Mouse (Mus musculus) c-Kit-positive CD71-positive TER-119-negative erythroid progenitor cells, embryonic 14.5 days (primary cell): ENCODE results near the gene Kcnh7.

Experiments used
- DNase-seq: peaks from one replicate; pipeline ENCODE4 v3.0.0-alpha.2; 2013; ENCODE audit warnings: low read depth

Kcnh7 gene

DNA sequence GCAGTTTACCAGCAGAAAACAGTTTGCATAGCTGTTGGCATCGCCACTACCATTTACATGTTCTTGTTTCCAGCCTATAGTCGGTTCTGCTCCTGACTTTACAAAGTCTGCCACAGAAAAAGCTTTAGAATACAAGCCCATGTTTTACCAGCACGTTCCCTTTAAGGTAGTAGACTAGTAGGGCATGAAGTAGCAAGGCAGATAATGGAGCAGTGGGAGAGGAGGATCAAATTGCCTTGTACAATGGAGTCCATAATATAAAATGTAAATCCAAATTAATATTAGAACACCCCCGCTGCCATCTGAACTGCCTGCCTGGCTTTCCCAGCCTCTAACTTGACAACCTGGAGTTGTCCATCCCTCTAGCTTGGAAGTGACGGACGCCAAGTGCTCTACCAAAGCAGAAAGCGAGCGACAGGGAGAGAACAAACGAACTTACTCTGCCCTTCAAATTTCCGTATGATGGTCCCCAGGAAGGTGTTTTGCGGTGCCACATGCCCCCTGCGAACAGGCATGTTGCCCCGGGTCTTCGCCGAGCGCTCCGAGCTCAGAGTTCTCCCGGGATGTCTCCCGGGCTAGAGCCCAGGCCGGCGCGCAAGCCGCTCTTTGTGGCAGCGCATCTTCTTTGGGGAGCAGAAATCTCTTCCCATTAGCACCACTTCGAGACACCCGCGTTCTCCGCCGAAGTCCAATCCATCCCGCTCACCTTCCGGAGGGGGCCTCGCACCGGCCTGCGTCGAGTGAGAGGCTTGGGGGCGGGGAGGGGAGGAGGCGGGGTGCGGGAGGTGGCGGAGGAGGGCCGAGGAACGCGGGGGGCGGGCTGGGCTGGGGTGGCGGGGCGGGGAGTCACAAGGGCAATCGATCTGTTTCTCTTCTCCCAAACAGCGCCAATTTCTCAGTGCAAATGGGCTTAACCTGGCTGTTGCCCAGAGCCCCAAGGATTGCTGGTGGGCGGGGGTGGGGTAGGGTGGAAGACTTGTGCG, at the start of gene Kcnh7:
Kcnh7 (minus strand) TSS at position 725 of the 983 bp plus-strand sequence.
- no peak for DNase-seq

DNA sequence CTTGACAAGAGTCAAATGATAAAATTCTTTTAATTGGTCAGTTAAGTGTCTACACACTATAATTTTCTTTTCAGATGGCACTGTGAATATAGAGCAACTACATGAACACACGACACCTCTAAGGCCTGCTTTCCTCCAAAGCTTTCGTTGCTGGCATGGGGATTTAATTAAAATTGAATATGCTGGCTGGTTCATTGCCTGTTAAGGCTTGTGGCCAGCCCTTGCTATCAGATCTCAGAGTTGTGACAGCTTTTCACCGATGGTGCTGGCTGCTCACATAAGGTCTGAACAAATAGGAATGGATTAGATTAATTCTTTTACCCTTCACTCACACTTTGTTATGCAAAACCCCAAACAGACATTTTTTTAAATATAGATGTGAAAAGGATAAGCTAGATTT, 23.3 kb upstream of the Kcnh7 start:
- no peak for DNase-seq

GRCm38 (mm10) chr2:63186014-63186413, 1.9 kb upstream of the Kcnh7 start:
- peak; percentile 1 for DNase-seq

DNA sequence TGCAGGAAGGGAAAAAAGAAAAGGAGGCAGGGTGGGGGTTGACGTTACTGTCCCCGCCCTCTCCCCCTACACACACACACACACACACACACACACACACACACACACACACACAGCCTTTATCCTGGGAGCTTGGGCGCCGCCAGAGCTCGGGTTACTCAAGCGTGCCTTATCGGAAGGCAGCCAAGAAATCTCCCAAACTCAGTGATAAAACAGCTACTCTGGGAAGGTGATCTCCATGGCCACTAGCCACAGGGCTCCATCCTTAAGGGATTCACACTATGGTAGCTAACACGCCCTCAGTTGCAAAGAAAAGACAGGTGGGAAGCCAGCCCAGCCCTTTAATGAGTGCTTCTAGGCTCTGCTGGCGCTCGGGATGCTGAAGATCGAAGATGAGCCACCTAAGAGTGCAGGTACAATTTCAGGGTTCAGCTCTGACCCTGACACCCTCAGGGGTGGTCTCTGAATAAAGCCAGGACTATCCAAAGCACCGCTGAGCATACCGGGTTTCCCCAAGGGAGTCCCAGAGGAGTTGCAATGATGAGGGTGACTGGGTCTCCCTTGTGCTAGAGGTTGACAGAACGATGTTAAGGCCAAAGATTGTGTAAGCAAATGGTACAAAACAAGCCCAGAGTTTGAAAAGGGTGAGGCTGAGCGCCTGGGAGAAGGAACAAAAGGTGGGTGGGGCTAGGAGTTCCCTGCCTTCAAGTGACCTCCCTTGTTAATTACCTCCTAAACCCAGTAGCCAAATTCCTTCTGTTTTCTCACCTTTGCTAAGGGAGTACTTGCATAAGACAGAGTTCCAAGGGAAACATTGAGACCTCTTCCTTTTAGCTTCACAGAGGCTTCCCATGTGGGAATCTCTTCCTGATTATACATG, 704 bp upstream of the Kcnh7 start:
- DNase-seq = no peak

GRCm38 (mm10) chr2:63153701-63154100, 30.4 kb downstream of the Kcnh7 start:
- DNase-seq = no peak

DNA sequence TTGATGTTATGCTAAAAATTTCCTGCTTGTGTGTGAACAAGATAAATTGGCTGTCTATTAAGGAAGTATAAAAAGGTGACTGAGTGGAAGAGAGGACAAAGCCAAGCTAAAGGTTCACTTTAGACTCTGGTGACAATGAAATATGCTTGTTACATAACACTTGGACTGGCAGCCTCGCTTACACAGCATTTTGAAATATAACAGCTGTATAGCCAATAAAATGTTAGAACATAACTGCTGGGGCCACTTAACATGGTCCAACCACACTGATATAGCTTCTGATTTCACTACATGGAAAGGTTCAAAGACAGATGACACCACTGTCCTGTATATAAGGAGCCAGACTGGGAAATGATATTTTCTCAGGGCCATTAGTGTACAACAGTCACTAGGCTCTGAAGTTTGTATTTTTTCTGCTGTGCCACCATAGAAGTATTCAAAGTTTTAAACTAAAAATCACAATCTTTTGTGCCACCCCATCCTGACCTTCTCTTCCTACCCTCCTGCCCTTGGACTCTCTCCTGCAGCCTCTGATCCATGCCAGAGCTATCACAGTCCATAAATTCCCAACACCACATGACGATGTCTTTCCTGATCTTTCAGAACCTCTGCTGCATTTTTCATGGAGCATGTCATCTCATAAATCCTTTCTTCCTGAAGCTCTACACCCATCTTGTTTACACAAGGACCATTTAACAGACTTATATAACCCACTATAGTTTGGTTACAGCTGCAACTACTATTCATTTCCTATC, 56.1 kb downstream of the Kcnh7 start:
- DNase-seq = no peak

DNA sequence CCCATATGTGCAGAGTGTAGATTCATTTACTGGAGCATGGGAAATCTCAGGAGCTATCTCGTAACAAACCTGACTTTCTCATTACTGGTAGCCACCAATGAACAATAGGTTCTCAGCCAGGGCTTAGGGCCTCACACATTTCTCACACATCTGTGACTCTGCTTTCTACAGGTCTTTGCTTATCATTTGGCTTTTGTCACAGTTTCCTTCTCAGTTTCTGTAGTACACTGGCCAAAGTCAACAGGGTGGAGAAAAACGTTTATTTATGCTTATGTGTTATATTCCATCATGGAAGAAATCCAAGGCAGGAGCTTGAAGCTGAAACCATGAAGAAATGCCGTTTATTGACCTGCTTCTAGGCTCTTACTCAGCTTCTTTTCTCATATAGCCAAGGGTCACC, 63.8 kb downstream of the Kcnh7 start:
- DNase-seq = no peak

GRCm38 (mm10) chr2:63117209-63118193, 66.6 kb downstream of the Kcnh7 start:
- no peak for DNase-seq

DNA sequence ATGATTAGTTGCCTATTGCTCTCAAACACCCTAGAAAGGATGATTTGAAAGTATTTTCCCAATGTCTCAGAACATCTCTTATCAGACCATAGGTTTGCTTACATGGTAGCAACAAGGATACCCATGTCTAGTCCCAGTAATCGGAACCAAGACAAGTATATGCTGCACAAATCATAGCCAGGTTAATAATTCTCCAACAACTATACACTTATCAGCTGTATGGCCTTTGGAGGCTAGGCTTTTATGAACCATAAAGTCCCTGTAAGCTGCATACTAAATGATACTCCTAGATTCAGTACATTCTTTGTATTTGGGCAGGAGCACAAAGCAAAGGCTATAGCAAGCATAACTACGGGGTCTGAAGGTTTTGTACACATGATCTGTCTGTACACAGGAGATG, 78.1 kb downstream of the Kcnh7 start:
- no peak for DNase-seq

DNA sequence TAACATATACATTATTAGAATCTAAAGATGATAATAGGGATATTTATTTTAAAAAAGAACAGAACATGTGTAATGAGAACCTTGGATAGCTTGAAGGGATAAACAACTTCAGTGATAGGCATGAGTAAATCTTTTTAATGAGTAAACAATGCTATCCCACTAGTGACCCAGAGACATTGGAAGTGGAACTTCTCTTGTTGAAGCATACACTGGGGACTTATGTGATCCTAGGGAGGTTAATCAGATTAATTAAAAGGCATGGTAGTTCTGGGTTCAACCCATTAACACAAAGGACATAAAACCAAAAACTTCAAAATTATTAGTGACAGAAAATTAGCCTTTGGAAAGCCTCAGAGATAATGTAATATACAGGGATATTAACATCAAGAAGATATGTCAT, 84.4 kb downstream of the Kcnh7 start:
- DNase-seq = no peak

GRCm38 (mm10) chr2:63091775-63092174, 92.3 kb downstream of the Kcnh7 start:
- DNase-seq = no peak

GRCm38 (mm10) chr2:63090447-63090846, 93.6 kb downstream of the Kcnh7 start:
- no peak for DNase-seq

DNA sequence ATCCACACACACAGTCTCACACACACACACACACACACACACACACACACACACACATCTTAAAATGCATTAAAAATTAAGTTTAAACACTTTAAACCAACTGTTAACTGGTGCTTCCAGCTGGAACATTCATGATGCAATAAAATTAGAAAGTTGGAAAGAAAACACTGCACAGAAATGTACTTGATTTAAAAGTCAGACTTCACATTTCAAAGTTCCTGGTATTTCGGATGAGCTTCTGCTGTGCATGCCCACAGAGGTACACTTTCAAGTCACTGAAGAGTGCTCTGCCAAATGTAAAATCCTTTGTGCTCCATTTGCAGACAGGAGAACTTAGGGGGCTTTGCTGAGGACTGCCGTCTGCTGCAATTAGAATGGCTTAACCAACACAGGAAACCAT, 125.7 kb downstream of the Kcnh7 start:
- DNase-seq = no peak

GRCm38 (mm10) chr2:63049884-63050283, 134.2 kb downstream of the Kcnh7 start:
- DNase-seq = no peak

GRCm38 (mm10) chr2:63039718-63040117, 144.4 kb downstream of the Kcnh7 start:
- no peak for DNase-seq

DNA sequence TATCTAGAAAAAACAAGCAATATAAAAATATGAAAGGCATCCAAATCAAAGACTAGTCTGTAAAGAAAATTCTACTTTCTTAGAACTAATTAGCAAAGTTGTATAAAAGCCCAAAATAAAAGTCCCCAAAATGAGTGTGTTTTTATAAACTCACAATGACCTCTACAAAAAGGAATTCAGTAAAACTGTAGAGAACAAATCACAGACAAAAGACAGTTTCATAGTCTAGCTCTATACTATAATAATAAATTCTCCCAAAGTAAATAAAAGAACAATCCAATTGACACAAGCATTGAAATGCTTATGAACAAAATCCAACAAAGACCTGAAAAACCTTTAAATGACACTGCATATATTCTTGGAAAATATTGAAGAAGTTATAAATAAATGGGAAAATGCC, 169.2 kb downstream of the Kcnh7 start:
- DNase-seq = no peak

GRCm38 (mm10) chr2:63009141-63009540, 174.9 kb downstream of the Kcnh7 start:
- no peak for DNase-seq

GRCm38 (mm10) chr2:63002784-63003183, 181.3 kb downstream of the Kcnh7 start:
- DNase-seq = no peak

DNA sequence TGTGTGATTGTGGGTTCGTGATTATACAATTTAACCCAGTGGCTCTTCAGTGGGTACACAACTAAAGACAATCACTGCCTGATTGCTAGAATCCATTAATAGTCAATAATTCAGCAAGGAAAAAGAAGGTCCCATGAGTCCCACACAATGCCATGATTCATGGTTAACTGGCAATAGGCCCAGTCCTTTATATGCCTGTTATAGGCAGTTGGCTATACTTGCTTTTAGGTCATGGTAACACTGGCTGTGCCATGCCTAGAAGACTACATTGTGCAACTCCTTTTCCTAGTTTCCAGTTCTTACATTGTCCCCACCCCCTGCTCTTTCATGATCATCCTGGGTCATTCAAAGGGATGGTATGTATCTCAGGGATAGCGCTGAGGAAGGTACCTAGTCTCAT, 186.4 kb downstream of the Kcnh7 start:
- DNase-seq = no peak

GRCm38 (mm10) chr2:62988616-62989015, 195.5 kb downstream of the Kcnh7 start:
- no peak for DNase-seq

DNA sequence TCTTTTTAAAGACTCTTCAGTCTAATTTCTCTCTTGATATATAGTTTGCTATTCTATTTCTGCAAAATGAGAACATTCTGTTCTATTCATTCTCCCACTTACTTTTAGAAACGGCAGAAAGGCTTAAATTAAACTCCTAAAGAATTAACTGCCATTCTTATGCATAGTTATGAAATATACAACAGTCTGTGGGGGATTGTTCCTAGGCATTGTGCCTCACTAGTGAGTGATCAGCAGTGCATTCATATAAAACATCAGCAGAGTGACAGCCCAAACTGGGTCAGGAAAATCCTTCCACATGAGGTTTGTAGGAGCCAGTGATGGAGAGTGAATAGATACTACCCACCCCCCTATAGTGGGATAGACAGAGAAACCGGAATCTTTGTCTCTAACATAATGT, 200.2 kb downstream of the Kcnh7 start:
- DNase-seq = no peak
